Mouse (Mus musculus) CH12.LX (cell line): ENCODE measurements around the gene Dhx30.

Source experiments
- CTCF ChIP-seq, 2 experiments: IDR thresholded peaks in 1 of 2; conservative IDR thresholded peaks in 1 of 2; 2 replicates each; pipeline ENCODE4 v1.5.1; 2011 to 2012; ENCODE audit warnings: low read depth in 2 of 2, low read length in 2 of 2, improper control_type of control experiment in 1 of 2, inconsistent platforms in 1 of 2, mild to moderate bottlenecking in 1 of 2, moderate library complexity in 1 of 2
- ELF1 ChIP-seq: IDR thresholded peaks from 2 replicates; pipeline ENCODE4 v1.6.1; 2014; ENCODE audit warnings: low read depth, mild to moderate bottlenecking, inconsistent platforms, low read length, improper control_type of control experiment
- ETS1 ChIP-seq: conservative IDR thresholded peaks from 2 replicates; pipeline ENCODE4 v1.6.1; 2012; ENCODE audit warnings: low read depth, mild to moderate bottlenecking, inconsistent platforms, low read length, improper control_type of control experiment, moderate library complexity
- PAX5 ChIP-seq: IDR thresholded peaks from 2 replicates; pipeline ENCODE4 v1.6.1; 2012; ENCODE audit warnings: low read length, inconsistent platforms, mixed read lengths
- POLR2A ChIP-seq: IDR thresholded peaks from 2 replicates; pipeline ENCODE4 v1.6.1; 2011; ENCODE audit warnings: low read depth, mild to moderate bottlenecking, improper control_type of control experiment, low read length
- ZKSCAN1 ChIP-seq: IDR thresholded peaks from 2 replicates; pipeline ENCODE4 v1.6.1; 2012; ENCODE audit warnings: low read depth, inconsistent platforms, low read length, improper control_type of control experiment, borderline replicate concordance

GRCm38 (mm10) chr9:110118249-110118648 is 619 bp upstream of the Dhx30 start:
- TF ChIP-seq PAX5, result no peak
- no peak for TF ChIP-seq ELF1
- no peak for TF ChIP-seq CTCF (conservative IDR thresholded peaks at IDR 0.05 in 1 of 2, IDR thresholded peaks at IDR 0.05 in 1 of 2; ENCODE audit: low read depth in 2 of 2, low read length in 2 of 2)
- no peak for TF ChIP-seq POLR2A
- TF ChIP-seq ETS1, result no peak
- TF ChIP-seq ZKSCAN1, result no peak
